Mouse (Mus musculus) lung, adult 18-20 months (tissue): ENCODE data around the gene Bsn.
A peak's percentile ranks its signal among the peaks of the same experiment; 100 is the strongest.

ENCODE experiments used
- DNase-seq, 2 experiments: peaks; one replicate each; pipeline ENCODE4 v3.0.0; 2022; ENCODE audit warnings: mixed read lengths in 2 of 2

The Bsn gene

DNA sequence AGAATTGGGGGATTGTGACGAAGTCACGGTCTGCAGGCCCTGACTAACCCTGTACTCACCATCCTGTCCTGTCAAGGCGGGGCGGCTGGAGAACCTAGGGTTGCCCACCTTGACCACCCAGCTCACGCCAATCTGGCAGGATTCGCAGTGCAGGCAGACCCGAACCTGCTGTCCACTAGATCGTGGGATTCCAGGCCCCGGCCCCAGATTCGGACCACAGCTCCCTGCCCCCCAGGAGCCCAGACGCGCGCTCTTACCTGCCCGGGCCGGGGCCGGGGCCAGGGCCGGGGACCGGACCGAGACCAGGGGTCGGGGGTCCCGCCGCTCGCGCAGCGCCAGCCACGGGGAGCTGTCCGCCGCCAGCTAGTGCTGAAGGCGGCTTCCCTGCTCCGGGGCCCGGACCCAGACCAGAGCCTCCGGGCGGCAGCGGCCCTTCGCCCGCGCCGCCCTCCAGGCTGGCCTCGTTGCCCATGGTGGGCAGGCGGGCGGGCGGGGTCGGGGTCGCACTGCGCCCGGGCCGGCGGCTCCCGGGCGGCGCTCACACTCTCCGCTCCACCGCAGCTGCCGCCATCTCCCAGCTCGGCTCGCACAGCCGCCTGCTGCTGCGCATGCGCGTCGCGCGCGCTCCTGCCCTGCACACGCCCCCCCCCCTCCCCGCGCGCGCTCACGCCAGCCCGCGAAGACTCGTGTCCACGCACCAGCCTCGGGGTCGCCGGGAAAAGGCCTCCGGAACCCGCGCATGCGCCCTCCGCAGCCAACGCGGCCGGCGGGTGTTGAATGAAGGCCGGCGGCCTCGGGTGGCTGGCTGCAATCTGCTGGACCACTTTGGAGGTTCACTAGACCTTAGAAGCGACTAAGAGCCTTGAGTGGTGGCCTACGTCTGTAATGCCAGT is at the start of gene Bsn:
Bsn (minus strand) TSS at position 598 of the 893 bp plus-strand sequence.
- DNase-seq = peak in 1 of 2 experiments; percentile 33

DNA sequence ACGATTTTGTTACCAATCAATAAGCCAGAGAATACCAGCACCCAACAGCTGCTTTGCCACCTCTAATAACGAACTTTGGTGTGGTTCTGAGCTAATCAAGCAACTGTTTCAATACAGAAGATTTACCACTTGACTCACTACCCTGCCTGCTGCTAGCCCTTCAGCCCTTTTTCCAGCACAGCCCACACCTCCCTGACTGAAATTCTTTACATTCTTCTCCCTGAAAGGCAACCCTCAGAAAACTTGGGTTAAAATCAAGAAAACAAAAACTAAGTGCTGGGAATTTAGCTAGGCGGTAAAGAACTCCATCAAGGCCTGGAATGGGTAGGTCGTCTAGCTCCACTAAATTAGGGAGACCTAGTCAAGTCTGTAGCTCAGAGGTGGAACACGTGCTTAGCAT is 49.8 kb upstream of the Bsn start:
- DNase-seq = no peak

DNA sequence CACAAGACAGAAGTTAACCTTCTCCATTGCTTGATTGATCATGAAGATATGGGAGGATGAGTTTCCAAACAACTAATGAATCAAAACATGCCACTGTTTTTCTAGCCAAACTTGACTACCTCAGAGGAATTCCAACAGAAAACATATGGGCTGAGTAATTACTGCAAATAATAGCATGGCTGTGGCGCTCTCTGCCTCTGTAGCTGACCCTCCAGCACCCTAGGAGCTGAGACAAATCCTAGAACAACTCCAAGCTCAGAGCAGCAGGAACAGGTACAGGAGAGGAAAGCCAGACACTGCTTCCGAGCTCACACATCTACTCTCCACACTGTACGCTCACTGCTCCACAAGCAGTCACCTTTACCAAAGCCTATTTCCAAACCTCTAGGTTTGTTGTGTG is 48.6 kb upstream of the Bsn start:
- DNase-seq = no peak

DNA sequence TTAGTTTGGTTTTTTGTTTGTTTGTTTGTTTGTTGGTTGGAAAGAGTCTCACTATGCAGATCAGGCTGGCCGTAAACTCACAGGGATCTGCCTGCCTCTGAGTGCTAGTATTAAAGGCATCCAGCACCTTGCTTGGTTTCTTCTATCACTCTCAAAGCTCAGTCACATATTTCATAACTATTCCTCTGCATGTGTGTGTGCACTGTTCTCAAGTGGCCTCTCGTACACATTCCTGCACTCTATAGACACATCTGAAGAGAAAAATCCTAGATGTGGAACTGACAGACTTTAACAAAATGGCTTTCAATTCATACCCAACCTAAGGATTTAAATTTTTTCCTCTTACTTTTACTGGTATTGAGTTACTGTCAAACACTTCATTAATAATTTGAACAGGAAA is 48.2 kb upstream of the Bsn start:
- DNase-seq = no peak

DNA sequence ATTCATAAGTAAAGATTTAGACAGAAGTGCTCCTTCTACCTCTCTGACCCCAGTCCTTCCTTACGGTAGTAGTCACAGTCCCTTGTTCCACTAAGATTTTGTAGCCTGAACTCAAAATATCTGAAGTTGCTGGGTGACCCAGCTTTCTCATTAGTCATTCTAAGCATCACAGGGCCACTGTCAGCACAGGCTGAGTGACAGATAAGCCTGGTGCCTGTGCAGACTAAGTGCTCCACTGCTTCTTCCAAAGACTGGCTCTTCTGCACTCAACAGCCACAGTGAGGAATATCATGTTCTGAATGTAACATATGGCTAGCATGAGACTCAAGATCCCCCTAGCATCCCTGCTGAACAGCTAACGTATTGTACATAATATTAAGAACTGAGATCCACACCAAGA is 44.5 kb upstream of the Bsn start:
- DNase-seq = no peak

DNA sequence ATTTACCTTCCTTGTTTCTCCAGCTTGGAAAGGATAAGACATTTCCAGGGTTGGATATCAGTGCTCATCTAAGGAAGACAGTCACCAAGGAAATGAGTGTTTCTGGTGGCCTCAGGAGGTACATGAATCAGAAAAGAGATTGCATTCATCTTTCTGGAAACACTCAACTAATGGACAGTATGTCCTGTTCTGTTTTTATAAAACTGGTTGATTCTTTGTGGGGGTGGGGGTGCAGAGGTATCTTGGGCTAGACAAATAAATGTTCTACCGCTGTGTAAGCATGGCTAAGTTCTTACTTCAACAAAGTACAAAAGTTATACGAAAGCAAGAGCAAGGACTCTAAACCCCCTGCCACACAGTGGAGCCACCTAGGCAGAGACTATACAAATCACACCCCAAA is 42.7 kb upstream of the Bsn start:
- no peak for DNase-seq

DNA sequence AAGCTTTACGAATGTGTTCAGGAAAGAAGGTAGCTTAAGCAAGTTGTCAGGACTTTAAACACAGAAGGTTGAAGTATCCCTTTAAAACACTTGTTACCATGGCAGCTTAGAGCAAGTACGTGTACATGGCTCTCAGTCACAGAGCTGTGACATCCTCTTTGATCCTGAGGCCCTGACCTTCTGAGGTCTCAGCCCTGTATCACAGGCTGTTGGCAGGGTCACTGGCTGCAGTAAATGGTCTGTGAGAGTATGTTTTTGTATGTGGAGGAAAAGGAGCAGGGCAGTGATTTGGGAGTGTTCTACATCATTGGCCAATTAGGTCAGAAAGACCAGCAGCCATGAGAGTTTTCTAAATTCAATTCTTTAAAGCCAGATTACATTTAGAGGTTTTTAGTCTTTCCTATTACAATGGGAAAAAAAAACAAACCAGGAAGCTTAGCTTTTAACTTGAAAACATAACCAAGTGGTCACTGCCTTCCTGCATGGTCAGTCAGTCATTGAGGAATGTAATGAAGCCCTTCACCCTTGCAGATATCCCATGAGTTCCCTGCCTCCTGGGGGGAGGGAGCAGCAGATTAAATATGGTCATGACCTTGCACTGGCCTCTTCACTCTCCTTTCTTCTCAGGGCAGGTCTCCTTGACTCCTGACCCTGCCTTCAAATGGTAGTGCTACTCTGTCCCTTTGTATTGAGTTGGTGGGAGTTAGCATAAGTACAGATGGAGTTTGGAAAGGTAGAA is 37.9 kb upstream of the Bsn start:
- DNase-seq = no peak

DNA sequence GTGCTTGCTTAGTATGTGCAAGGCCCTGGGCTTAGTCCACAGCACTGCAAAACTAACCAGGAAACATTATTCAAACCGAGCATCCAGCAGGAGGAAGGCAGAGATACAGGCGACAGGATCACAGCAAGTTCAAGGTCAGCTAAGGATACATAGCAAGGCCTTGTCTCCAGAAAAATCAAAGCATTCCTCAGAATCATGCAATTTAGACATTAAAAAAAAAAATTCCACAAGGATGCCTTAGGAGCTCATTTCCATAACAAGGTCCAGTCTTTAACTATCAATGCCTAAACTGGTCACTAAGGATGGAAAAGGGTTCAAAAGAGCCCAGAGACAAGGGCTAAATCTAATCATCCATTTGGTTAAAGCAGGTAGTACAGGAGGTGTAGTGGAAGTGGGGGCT is 35.0 kb upstream of the Bsn start:
- DNase-seq = no peak

DNA sequence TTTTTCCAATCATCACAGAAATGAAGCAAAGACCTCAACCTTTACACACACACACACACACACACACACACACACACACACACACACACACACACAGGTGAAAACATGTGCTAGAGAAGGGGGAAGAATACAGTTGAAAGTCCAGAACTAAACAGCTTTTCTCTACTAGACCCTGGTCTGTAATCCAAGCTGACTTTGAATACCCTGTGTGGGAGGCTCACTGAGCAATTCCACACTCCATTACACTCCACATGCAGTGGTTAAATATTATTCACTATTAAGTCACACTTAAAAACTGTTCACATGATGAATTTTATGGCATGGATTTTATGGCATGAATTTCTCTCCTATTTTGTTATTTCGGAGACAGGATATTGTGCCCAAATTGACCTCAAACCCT is 33.4 kb upstream of the Bsn start:
- no peak for DNase-seq

DNA sequence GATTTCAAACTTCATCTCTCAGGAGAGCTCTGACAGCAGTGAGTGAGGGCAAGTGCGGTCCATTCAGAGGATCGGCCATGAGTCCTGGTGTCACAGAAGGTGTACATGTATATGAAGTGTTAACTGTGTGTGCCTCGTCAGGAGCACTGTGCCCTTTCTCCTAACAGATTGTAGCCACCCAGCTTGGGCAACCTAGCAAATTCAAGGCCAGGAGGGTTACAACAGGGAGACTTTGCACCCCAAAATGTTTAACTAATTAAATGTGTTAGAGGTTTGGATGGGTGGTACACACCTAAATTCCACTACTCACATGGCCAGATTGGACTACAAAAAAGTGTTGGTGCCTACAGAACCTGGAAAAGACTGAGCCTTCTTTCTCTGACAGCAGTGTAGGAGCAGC is 31.4 kb upstream of the Bsn start:
- no peak for DNase-seq

DNA sequence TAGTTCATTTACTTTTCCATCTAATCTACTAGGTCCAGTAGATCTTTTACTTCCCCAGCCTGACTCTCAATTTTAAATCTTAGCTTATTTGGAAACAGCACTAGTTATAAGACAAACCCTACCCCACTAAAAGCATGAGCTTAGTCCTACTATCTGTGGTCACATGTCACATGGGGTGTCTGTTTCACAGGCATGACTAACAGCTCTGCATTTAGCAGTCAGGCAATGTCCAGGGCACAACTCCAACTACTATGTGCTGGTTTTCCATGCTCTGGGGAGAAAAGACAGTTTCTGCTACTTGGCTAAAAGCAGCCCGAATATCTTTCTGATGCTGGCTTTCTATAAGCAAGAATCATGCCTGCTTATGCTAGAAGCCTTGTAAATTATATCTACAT is 30.2 kb upstream of the Bsn start:
- no peak for DNase-seq

DNA sequence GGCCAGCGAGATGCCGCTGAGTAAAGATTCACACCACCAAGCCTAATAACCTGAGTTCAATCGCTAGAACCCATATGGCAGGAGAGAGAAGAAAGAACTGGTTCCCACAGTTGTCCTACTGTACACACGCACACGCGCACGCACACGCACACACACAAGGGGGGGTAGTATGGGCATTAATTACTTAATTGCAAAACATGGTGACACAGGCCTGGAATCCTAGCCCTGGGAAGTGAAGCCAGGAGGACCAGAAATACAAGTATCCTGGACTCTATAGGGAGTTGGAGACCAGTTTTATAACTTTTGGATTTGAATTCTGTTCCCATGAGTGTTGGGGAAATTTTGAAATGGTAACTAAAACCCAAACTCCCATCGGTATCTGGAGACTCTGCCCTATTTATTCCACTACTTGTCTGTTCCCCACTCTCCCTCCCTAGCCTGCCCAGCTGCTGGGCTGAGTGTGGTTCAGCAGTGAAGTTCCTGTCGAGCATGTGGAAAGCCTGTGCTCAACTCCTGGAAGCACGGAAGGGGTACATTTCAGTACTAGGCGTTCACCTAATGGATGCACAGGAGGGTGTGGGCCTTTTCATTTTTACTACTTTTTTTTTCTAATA is 29.7 kb upstream of the Bsn start:
- DNase-seq = no peak

DNA sequence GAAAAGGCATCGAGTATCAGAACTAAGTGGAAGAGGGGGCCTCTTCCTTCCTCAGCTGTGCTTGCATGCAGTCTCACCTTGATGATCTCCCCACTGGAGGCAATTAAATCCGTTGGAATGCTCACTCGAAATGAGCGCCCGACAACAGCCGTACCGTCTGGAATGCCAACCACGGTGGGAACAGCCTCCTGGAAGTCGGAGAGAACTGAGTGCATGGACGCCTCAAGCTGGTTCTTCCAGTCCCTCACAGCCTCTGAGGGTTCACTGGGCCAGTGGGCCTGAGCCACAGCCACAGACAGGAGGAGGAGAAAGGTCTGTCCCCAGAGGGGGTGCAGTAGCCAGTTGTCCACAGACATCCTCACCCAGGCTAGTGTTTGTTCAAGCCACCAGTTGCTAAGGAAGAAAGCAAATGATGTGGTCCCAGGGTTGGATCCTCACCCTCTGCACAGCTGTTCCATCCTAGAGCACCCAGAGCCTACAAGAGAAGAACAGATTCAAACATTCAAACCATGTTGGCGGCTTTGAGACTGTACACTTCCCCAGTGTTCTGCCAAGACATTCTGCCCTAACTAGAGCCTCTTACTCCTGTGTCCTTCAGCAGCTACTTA is 27.9 kb upstream of the Bsn start:
- no peak for DNase-seq

DNA sequence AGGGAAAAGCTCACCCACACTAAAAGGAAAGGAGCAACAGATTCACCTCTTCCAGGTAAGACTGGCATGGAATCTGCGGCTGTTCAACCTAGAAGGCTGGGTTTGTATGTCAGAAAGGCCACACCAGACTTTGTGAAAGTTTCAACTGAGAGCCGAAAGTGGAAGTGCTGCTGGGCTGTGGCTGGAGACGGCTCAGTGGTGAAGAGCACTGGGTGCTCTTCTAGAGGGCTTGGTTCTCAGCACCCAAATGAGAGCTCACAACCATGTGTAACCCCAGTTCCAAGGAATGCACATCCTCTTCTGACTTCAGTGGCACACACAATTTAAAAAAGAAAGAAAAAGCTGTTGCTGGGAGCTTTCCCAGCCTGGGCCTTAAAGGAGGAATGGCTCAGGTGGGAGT is 27.2 kb upstream of the Bsn start:
- DNase-seq = no peak

DNA sequence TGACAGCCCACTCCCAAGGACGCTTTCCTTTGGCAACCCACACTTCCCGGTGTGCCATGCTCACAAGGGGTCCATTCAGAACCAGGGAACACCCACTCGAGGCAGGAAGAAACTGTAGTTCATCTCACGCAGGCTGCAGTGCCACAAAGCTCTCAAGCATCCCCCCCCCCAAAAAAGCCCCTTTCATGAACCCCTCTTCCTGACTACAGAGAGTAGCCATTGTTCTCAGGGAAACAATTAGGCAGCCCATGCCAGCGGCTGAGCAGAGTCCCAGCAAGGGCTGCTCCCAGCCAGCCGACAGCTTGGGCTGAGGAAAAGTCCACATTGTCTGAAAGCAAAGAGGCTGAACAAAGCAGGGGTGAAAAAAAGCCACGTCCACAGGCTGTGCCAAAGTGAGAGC is 22.9 kb upstream of the Bsn start:
- DNase-seq = no peak

DNA sequence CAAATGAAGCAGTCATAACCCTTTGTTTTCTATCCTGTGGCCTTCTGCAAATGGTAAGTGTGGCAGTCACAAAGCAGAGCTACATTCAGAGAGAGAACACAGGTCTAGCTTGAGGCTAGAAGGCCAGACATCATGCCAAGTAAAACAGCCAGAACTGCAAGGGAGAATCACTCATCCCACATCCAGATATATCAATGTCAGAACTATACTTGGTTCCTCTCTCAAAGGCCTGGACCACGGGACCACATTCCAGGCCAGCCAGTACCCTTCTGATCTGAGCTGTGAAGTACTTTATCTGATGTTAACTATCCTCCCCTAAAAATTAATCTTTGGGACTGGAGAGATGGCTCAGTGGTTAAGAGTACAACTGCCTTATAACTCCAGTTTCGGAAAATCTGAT is 22.2 kb upstream of the Bsn start:
- DNase-seq = no peak

DNA sequence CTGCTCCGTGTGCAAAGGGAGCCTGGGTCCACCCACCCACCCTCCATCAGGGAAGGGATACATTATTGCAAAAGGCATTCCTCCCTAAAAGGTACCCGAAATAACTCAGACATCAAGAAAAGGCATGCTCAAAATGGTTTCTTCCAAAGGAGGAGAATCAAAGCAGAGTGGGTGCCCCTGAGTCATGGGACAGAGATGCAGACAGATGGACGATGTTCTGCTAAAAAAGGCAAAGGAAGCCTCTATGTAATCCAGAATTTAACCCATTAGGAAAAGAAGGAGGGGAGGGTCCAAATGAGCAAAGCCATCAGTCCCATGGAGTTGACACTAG is 15.4 kb upstream of the Bsn start:
- DNase-seq = no peak

DNA sequence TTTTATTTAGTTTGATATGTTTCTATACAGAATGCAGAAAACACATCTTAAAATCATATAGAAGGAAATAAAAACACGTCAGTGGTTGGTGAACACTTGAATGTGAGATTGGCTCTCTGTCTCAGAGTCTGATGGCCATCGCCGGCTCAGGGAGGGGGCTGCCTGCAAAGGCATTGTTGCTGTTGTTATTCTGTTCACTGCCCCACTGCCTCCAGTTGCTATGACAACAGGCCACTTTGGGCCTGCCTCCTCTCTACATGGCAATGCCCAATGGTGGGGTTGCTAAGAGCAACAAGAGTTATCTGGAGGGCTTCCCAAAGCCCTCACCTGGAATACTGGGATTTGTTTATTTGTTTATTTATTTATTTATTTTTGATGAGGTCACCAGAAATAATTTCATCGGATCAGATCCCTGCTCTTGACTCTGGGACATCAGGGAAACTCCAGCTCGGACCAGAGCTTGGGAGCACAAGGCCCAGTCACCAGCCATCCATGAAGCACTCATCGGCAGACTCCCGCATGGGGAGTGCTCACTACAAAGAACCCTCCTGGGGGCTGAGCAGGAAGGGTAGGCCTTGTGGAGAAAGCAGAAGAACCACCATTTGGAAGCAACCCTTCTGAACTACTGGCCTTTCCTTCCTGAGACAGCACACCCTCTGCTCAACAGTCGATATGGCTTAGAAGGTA is 14.8 kb upstream of the Bsn start:
- no peak for DNase-seq

DNA sequence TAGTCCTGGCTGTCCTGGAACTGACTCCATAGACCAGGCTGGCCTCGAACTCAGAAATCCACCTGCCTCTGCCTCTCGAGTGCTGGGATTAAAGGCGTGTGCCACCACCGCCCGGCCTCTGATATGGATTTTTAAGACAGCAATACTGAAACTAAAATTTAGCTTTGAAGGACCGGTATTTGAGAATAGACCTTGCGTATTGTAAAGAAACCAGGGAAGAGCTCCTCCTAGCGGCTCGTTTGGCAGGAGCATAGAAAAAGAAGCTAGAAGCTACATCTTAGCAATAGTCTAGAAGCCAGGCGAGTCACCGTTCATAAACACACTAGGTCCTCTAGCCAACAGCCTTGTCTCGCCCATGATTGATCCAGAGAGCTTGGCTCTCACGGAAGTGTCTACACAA is 12.8 kb upstream of the Bsn start:
- DNase-seq = peak; percentile 70 to 72

DNA sequence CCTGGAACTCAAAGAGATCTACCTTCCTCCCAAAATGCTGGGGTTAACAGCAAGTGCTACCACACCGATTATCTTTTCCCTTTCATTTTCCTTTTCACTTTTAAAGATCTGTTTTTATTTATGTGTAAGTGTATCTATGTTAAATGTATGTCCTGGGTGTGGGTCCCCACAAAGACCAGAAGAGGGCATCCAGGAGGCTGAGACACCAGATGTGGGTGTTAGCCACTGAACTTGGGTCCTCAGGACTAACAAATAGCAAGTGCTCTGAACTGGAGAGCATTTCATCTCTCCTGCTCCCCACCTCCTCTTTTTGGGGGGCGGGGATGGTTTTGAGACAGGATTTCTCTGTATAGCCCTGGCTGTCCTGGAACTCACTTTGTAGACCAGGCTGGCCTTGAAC is 12.0 kb upstream of the Bsn start:
- DNase-seq = no peak

DNA sequence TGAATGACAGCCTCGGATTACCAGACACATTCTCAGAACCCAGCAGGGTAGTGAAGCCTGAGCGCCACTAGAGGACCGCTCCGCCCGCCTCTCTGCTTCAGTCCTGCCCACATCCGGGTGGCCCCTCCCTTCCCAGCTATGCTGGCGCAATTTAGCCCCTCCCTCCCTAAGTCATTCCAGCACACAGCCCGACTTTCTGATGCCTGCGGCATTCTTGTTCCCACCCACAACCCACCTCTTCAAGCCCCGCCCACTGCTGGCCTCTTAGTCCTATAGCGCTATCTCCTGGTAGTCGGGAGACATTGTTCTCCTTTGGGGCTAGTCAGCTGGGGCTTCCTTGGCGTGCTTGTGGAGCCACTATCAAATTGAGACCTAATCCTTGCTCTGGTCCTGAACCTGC is 11.0 kb upstream of the Bsn start:
- DNase-seq = peak; percentile 96 to 97

DNA sequence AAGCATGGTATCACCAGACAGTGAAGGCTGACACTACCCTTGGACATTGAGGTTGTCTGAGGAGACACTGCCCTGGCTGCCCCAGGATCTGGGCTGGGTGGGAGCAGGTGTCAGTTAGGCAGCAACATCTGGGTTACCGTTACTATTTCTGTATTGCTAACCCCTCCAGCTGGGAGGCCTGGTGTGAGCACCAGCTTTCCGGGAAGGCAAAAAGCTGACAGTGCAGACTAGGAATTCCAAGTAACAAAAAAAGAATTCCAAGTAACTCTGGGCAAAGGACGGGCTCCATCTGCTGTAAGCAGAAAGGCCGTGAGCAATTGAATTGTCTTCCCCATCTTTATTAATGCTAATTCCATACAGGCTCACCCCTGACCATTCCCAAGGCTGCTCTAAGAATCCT is 8.4 kb upstream of the Bsn start:
- no peak for DNase-seq
